Mouse (Mus musculus) CH12.LX (cell line): ENCODE measurements at regions not wholly inside any gene's neighbourhood (a gene's known extent, or its start where the extent isn't known, plus 50 kb on each side); places are given as distances from the start of the nearest gene placed in this dataset.

Experiments used
- DNase-seq: peaks from one replicate; pipeline ENCODE4 v3.0.0-alpha.2; 2013; ENCODE audit errors: extremely low read depth
- H3K27ac ChIP-seq: 2 replicates; pipeline ENCODE4 v1.5.1; 2012; ENCODE audit warnings: low read depth, mild to moderate bottlenecking, control low read depth, moderate library complexity; ENCODE audit not compliant: insufficient read depth
- H3K27me3 ChIP-seq: replicated peaks from 2 replicates; pipeline ENCODE3; 2012; ENCODE audit warnings: inconsistent platforms
- H3K36me3 ChIP-seq, 2 experiments: replicated peaks in 1 of 2; 2 replicates each; pipeline versions ENCODE3 to v1.6.1; 2012; ENCODE audit warnings: inconsistent platforms in 1 of 2, low read length in 1 of 2, mild to moderate bottlenecking in 1 of 2, mixed read lengths in 1 of 2, moderate library complexity in 1 of 2; ENCODE audit not compliant: control insufficient read depth in 1 of 2, insufficient read depth in 1 of 2
- H3K4me1 ChIP-seq, 2 experiments: 2 replicates each; pipeline ENCODE4 v1.6.1; 2012; ENCODE audit warnings: inconsistent platforms in 1 of 2, moderate library complexity in 1 of 2; ENCODE audit not compliant: insufficient read depth in 2 of 2, control insufficient read depth in 1 of 2
- H3K4me2 ChIP-seq: 2 replicates; pipeline ENCODE4 v1.6.1; 2012; ENCODE audit warnings: low read depth, mild to moderate bottlenecking, control low read depth; ENCODE audit not compliant: poor library complexity, insufficient read depth, severe bottlenecking
- H3K4me3 ChIP-seq, 3 experiments: fragments of 150-350 bp in 1 of 3; sonication (generic) in 1 of 3; replicated peaks in 1 of 3; 2 replicates each; pipeline versions ENCODE3 to v1.5.1; 2011 to 2012; ENCODE audit warnings: low read depth in 2 of 3, low read length in 2 of 3, mild to moderate bottlenecking in 2 of 3, moderate library complexity in 2 of 3, control low read depth in 1 of 3, improper control_type of control experiment in 1 of 3, inconsistent platforms in 1 of 3, mixed read lengths in 1 of 3; ENCODE audit not compliant: poor library complexity in 1 of 3
- H3K79me2 ChIP-seq: replicated peaks from 2 replicates; pipeline ENCODE4 v1.6.1; 2012; ENCODE audit warnings: mild to moderate bottlenecking, moderate library complexity; ENCODE audit not compliant: control insufficient read depth, poor library complexity, insufficient read depth, severe bottlenecking; ENCODE audit errors: extremely low read depth
- H3K9ac ChIP-seq: 2 replicates; pipeline ENCODE4 v1.6.1; 2012; ENCODE audit warnings: low read depth, mild to moderate bottlenecking, control low read depth, moderate library complexity; ENCODE audit not compliant: insufficient read depth
- H3K9me3 ChIP-seq: replicated peaks from 2 replicates; pipeline ENCODE3; 2012; ENCODE audit warnings: low read length, inconsistent platforms, mixed read lengths
- CHD2 ChIP-seq: IDR thresholded peaks from 2 replicates; pipeline ENCODE4 v1.6.1; 2011; ENCODE audit warnings: low read length, improper control_type of control experiment
- CTCF ChIP-seq, 2 experiments: IDR thresholded peaks in 1 of 2; conservative IDR thresholded peaks in 1 of 2; 2 replicates each; pipeline ENCODE4 v1.5.1; 2011 to 2012; ENCODE audit warnings: low read depth in 2 of 2, low read length in 2 of 2, improper control_type of control experiment in 1 of 2, inconsistent platforms in 1 of 2, mild to moderate bottlenecking in 1 of 2, moderate library complexity in 1 of 2
- ELF1 ChIP-seq: IDR thresholded peaks from 2 replicates; pipeline ENCODE4 v1.6.1; 2014; ENCODE audit warnings: low read depth, mild to moderate bottlenecking, inconsistent platforms, low read length, improper control_type of control experiment
- GABPA ChIP-seq: IDR thresholded peaks from 2 replicates; pipeline ENCODE4 v1.6.1; 2012; ENCODE audit warnings: low read depth, low read length, improper control_type of control experiment, inconsistent platforms; ENCODE audit not compliant: insufficient replicate concordance
- HCFC1 ChIP-seq: IDR thresholded peaks from 2 replicates; pipeline ENCODE4 v1.6.1; 2012; ENCODE audit warnings: low read depth, mild to moderate bottlenecking, inconsistent platforms, low read length, improper control_type of control experiment
- JUN ChIP-seq: IDR thresholded peaks from 2 replicates; pipeline ENCODE4 v1.6.1; 2011; ENCODE audit warnings: low read depth, mild to moderate bottlenecking, low read length, improper control_type of control experiment, moderate library complexity; ENCODE audit not compliant: insufficient read depth
- JUND ChIP-seq: conservative IDR thresholded peaks from 2 replicates; pipeline ENCODE4 v1.6.1; 2011; ENCODE audit warnings: low read depth, low read length, improper control_type of control experiment
- KAT2A ChIP-seq: IDR thresholded peaks from 2 replicates; pipeline ENCODE4 v1.6.1; 2012; ENCODE audit warnings: low read length, improper control_type of control experiment, inconsistent platforms; ENCODE audit not compliant: insufficient replicate concordance
- MAZ ChIP-seq: IDR thresholded peaks from 2 replicates; pipeline ENCODE4 v1.6.1; 2012; ENCODE audit warnings: low read depth, mild to moderate bottlenecking, inconsistent platforms, low read length, improper control_type of control experiment, moderate library complexity
- MEF2A ChIP-seq: IDR thresholded peaks from 2 replicates; pipeline ENCODE4 v1.6.1; 2014; ENCODE audit warnings: low read depth, mild to moderate bottlenecking, inconsistent platforms, low read length, improper control_type of control experiment, borderline replicate concordance
- MYC ChIP-seq: IDR thresholded peaks from 2 replicates; pipeline ENCODE4 v1.6.1; 2011; ENCODE audit warnings: low read depth, mild to moderate bottlenecking, improper control_type of control experiment, low read length
- NELFE ChIP-seq: IDR thresholded peaks from 2 replicates; pipeline ENCODE4 v1.6.1; 2011; ENCODE audit warnings: low read depth, low read length, improper control_type of control experiment
- PAX5 ChIP-seq: IDR thresholded peaks from 2 replicates; pipeline ENCODE4 v1.6.1; 2012; ENCODE audit warnings: low read length, inconsistent platforms, mixed read lengths
- POLR2A ChIP-seq: IDR thresholded peaks from 2 replicates; pipeline ENCODE4 v1.6.1; 2011; ENCODE audit warnings: low read depth, mild to moderate bottlenecking, improper control_type of control experiment, low read length
- POLR2AphosphoS2 ChIP-seq: IDR thresholded peaks from 2 replicates; pipeline ENCODE4 v1.6.1; 2011; ENCODE audit warnings: low read depth, low read length, improper control_type of control experiment
- RCOR1 ChIP-seq: conservative IDR thresholded peaks from 2 replicates; pipeline ENCODE4 v1.6.1; 2012; ENCODE audit warnings: low read depth, mild to moderate bottlenecking, inconsistent platforms, low read length, improper control_type of control experiment
- SMC3 ChIP-seq: IDR thresholded peaks from 2 replicates; pipeline ENCODE4 v1.6.1; 2011; ENCODE audit warnings: low read depth, low read length, improper control_type of control experiment
- TCF12 ChIP-seq: IDR thresholded peaks from 2 replicates; pipeline ENCODE4 v1.6.1; 2014; ENCODE audit warnings: low read depth, mild to moderate bottlenecking, inconsistent platforms, low read length, improper control_type of control experiment
- UBTF ChIP-seq: IDR thresholded peaks from 2 replicates; pipeline ENCODE4 v1.6.1; 2012; ENCODE audit warnings: low read depth, mild to moderate bottlenecking, inconsistent platforms, low read length, improper control_type of control experiment, moderate library complexity
- USF1 ChIP-seq: IDR thresholded peaks from 2 replicates; pipeline ENCODE4 v1.6.1; 2014; ENCODE audit warnings: low read depth, mild to moderate bottlenecking, inconsistent platforms, low read length, improper control_type of control experiment
- USF2 ChIP-seq: conservative IDR thresholded peaks from 2 replicates; pipeline ENCODE4 v1.6.1; 2011; ENCODE audit warnings: low read depth, low read length, improper control_type of control experiment
- ZKSCAN1 ChIP-seq: IDR thresholded peaks from 2 replicates; pipeline ENCODE4 v1.6.1; 2012; ENCODE audit warnings: low read depth, inconsistent platforms, low read length, improper control_type of control experiment, borderline replicate concordance
- ZMIZ1 ChIP-seq: IDR thresholded peaks from 2 replicates; pipeline ENCODE4 v1.6.1; 2012; ENCODE audit warnings: low read depth, mild to moderate bottlenecking, inconsistent platforms, low read length, improper control_type of control experiment
- ZNF384 ChIP-seq: IDR thresholded peaks from 2 replicates; pipeline ENCODE4 v1.6.1; 2012; ENCODE audit warnings: low read depth, low read length, improper control_type of control experiment, inconsistent platforms
- dilution Hi-C: fragments of 300-500 bp; cut with MboI; formaldehyde crosslinking; loops from 2 replicates; pipeline ENCODE4 v1.14.3; 2020; ENCODE audit warnings: low sequenced_read_pairs; ENCODE audit not compliant: extremely low pct_unique_long_range_greater_than_20kb, extremely low pct_ligation_motif_present
- in situ Hi-C: fragments of 300-500 bp; cut with MboI; formaldehyde crosslinking; loops from 3 replicates; pipeline ENCODE4 v1.14.3; 2019; ENCODE audit warnings: low sequenced_read_pairs, low pct_ligation_motif_present, low pct_unique_long_range_greater_than_20kb, mixed read lengths

DNA sequence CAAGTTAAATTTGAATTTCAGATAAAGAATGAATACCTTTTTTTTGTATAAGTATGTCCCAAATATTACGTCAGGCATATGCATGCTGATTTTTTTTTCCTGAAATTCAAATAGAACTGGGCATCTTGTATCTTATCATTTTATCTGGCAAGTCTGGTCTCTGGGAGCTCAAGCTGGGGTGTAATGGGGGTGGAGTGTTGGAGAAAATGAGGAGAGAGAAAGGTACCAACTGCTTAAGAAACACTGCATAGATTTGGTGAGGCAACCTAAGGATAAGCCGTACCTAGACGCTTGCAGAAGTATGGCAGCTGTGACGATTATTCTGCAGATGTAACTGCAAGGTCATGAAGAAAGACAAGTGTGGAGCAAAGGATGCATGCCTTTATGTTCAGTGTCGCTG, 601.7 kb downstream of the Bcl11a start:
- Histone ChIP-seq H3K27ac (no peak overlapping the region), H3K36me3 (no peaks in the 10 kb centered on the region), H3K4me1 (no peaks in the 10 kb centered on the region), H3K9ac (no peak overlapping the region), H3K9me3 (no peaks in the 10 kb centered on the region), H3K79me2 (no peaks in the 10 kb centered on the region), H3K4me2 (no peak overlapping the region), H3K27me3 (no peaks in the 10 kb centered on the region), H3K4me3 (no peak overlapping the region)
- in situ Hi-C loops (no loop called here), dilution Hi-C loops (no loop called here)
- TF ChIP-seq USF1 (no peak), GABPA (no peak), USF2 (no peak), NELFE (no peak), ELF1 (no peak), CTCF (conservative IDR thresholded peaks at IDR 0.05 in 1 of 2, IDR thresholded peaks at IDR 0.05 in 1 of 2; ENCODE audit: low read depth in 2 of 2, low read length in 2 of 2) (no peak), SMC3 (no peak), UBTF (no peak), MEF2A (no peak), PAX5 (no peak)
- DNase-seq, result no peak

GRCm38 (mm10) chr11:24682423-24682822, 604.6 kb downstream of the Bcl11a start:
- TF ChIP-seq ZNF384 (no peak), USF1 (no peak), POLR2AphosphoS2 (no peak), UBTF (no peak), TCF12 (no peak), JUND (no peak), GABPA (no peak), PAX5 (no peak), CHD2 (no peak), MAZ (no peak), JUN (no peak), ZKSCAN1 (no peak), MYC (no peak), POLR2A (no peak), ZMIZ1 (no peak), HCFC1 (no peak), KAT2A (no peak), RCOR1 (no peak)
- no peaks in the 10 kb centered on the region for H3K27me3 ChIP-seq
- dilution Hi-C loops (no loop called here), in situ Hi-C loops (no loop called here)
- no peak for DNase-seq
- no peaks in the 10 kb centered on the region for H3K9me3 ChIP-seq
- no peak overlapping the region for H3K9ac ChIP-seq
- no peaks in the 10 kb centered on the region for H3K36me3 ChIP-seq
- H3K4me3 ChIP-seq, result no peak overlapping the region
- H3K4me1 ChIP-seq, result peaks cover 0 to 10% of the 10 kb centered on the region in 2 experiments; a peak in 2 of 4 replicates
- no peak overlapping the region for H3K27ac ChIP-seq
- H3K4me2 ChIP-seq, result no peak overlapping the region
- H3K79me2 ChIP-seq, result no peaks in the 10 kb centered on the region
